Mouse (Mus musculus) lung, adult 2 months (tissue): ENCODE data around the gene Agl.

Experiments
- CTCF ChIP-seq: fragments of 200-500 bp; IDR thresholded peaks from 2 replicates; pipeline ENCODE4 v1.5.1; 2011; ENCODE audit warnings: mild to moderate bottlenecking, low read length, control low read depth; ENCODE audit not compliant: insufficient read depth
- POLR2A ChIP-seq: fragments of 200-500 bp; IDR thresholded peaks from 2 replicates; pipeline ENCODE4 v1.6.1; 2011; ENCODE audit warnings: low read depth, mild to moderate bottlenecking, control low read depth, low read length, borderline replicate concordance; ENCODE audit errors: extremely low read depth

- no peak for TF ChIP-seq CTCF
- TF ChIP-seq POLR2A = no peak
Observed at GRCm38 (mm10) chr3:116711624-116712435, 96.1 kb downstream of the Agl start.
